Mouse (Mus musculus): Measurements from ENCODE around the gene Slc29a1. TPM values are rescaled to one million over a fixed set of nuclear protein-coding genes. Genes with fewer than 3 reads are reported as not detected.

Gene Slc29a1
- total RNA-seq, 1 experiment: 321 TPM

- Histone ChIP-seq H3K27ac (ENCODE audit: insufficient read depth, low read depth, low read length, poor library complexity, severe bottlenecking) (peak overlapping the region; percentile 83), H3K4me1 (ENCODE audit: control insufficient read depth in 2 of 2, insufficient read depth in 2 of 2, low read length in 2 of 2, poor library complexity in 1 of 2) (peaks cover 7 to 15% of the 10 kb centered on the region in 2 experiments)
- no peak for DNase-seq (ENCODE audit: low read depth, low spot score)
Observed at GRCm38 (mm10) chr17:45600267-45600666, 861 bp upstream of the Slc29a1 start.

GRCm38 (mm10) chr17:45598891-45599290 is 515 bp downstream of the Slc29a1 start:
- H3K4me3 ChIP-seq (ENCODE audit: insufficient read depth in 1 of 2, low read depth in 1 of 2, low read length in 2 of 2, poor library complexity in 1 of 2, severe bottlenecking in 1 of 2): peak overlapping the region; percentile 62 to 72
- 0 out of 2 replicates have a peak, but pooled peaks cover 5% of the 10 kb centered on the region for H3K36me3 ChIP-seq (ENCODE audit: control insufficient read depth, insufficient read depth, low read length, poor library complexity, severe bottlenecking)
- no peak overlapping the region; the same call in 1 of the 2 replicates for H3K27ac ChIP-seq (ENCODE audit: insufficient read depth, low read depth, low read length, poor library complexity, severe bottlenecking)
- in situ Hi-C loops (cut with MboI; ENCODE audit: low sequenced_read_pairs in 2 of 2, unreplicated experiment in 2 of 2): no loop called here
- H3K9ac ChIP-seq (ENCODE audit: insufficient read depth, low read depth, low read length, poor library complexity, severe bottlenecking): peak overlapping the region; percentile 79; the same call in 1 of the 2 replicates
- TF ChIP-seq CHD2 (IDR thresholded peaks at IDR 0.05; ENCODE audit: low read depth, low read length): no peak
- no peak for TF ChIP-seq MAFK (IDR thresholded peaks at IDR 0.05; ENCODE audit: insufficient read depth, low read depth, low read length)
- TF ChIP-seq HCFC1 (IDR thresholded peaks at IDR 0.05; ENCODE audit: borderline replicate concordance, insufficient read depth, low read length): no peak
- no peak for TF ChIP-seq ZNF384 (IDR thresholded peaks at IDR 0.05; ENCODE audit: low read depth, low read length)
- no peaks in the 10 kb centered on the region for H3K9me3 ChIP-seq (ENCODE audit: control insufficient read depth, insufficient read depth, low read depth, low read length)
- no peak for DNase-seq (ENCODE audit: low read depth, low spot score)
- H3K4me1 ChIP-seq (ENCODE audit: control insufficient read depth in 2 of 2, insufficient read depth in 2 of 2, low read length in 2 of 2, poor library complexity in 1 of 2): peaks cover 7 to 15% of the 10 kb centered on the region in 2 experiments

More at GRCm38 (mm10) chr17:45600267-45600666, 861 bp upstream of the Slc29a1 start:
- H3K4me3 ChIP-seq (ENCODE audit: insufficient read depth in 1 of 2, low read depth in 1 of 2, low read length in 2 of 2, poor library complexity in 1 of 2, severe bottlenecking in 1 of 2): peak overlapping the region; percentile 62 to 72
- no peaks in the 10 kb centered on the region for H3K9me3 ChIP-seq (ENCODE audit: control insufficient read depth, insufficient read depth, low read depth, low read length)
- in situ Hi-C loops (cut with MboI; ENCODE audit: low sequenced_read_pairs in 2 of 2, unreplicated experiment in 2 of 2): no loop called here
- 0 out of 2 replicates have a peak, but pooled peaks cover 5% of the 10 kb centered on the region for H3K36me3 ChIP-seq (ENCODE audit: control insufficient read depth, insufficient read depth, low read length, poor library complexity, severe bottlenecking)
- TF ChIP-seq CHD2 (IDR thresholded peaks at IDR 0.05; ENCODE audit: low read depth, low read length): no peak
- no peak for TF ChIP-seq MAFK (IDR thresholded peaks at IDR 0.05; ENCODE audit: insufficient read depth, low read depth, low read length)
- no peak for TF ChIP-seq ZNF384 (IDR thresholded peaks at IDR 0.05; ENCODE audit: low read depth, low read length)
- TF ChIP-seq ZC3H11A (IDR thresholded peaks at IDR 0.05; ENCODE audit: borderline replicate concordance, low read depth, low read length): no peak
- no peak for TF ChIP-seq HCFC1 (IDR thresholded peaks at IDR 0.05; ENCODE audit: borderline replicate concordance, insufficient read depth, low read length)
- peak overlapping the region; percentile 79 for H3K9ac ChIP-seq (ENCODE audit: insufficient read depth, low read depth, low read length, poor library complexity, severe bottlenecking)

- H3K4me3 ChIP-seq (ENCODE audit: insufficient read depth in 1 of 2, low read depth in 1 of 2, low read length in 2 of 2, poor library complexity in 1 of 2, severe bottlenecking in 1 of 2): peak overlapping the region in 1 of 2 experiments; percentile 62; a peak in 2 of 4 replicates
- in situ Hi-C loops (cut with MboI; ENCODE audit: low sequenced_read_pairs in 2 of 2, unreplicated experiment in 2 of 2): no loop called here
- 0 out of 2 replicates have a peak, but pooled peaks cover 5% of the 10 kb centered on the region for H3K36me3 ChIP-seq (ENCODE audit: control insufficient read depth, insufficient read depth, low read length, poor library complexity, severe bottlenecking)
- H3K9me3 ChIP-seq (ENCODE audit: control insufficient read depth, insufficient read depth, low read depth, low read length): no peaks in the 10 kb centered on the region
- DNase-seq (ENCODE audit: low read depth, low spot score): no peak
- TF ChIP-seq ZNF384 (IDR thresholded peaks at IDR 0.05; ENCODE audit: low read depth, low read length) (no peak), MAFK (IDR thresholded peaks at IDR 0.05; ENCODE audit: insufficient read depth, low read depth, low read length) (no peak), CHD2 (IDR thresholded peaks at IDR 0.05; ENCODE audit: low read depth, low read length) (no peak), ZC3H11A (IDR thresholded peaks at IDR 0.05; ENCODE audit: borderline replicate concordance, low read depth, low read length) (no peak), HCFC1 (IDR thresholded peaks at IDR 0.05; ENCODE audit: borderline replicate concordance, insufficient read depth, low read length) (no peak)
- H3K27ac ChIP-seq (ENCODE audit: insufficient read depth, low read depth, low read length, poor library complexity, severe bottlenecking): no peak overlapping the region; the same call in 1 of the 2 replicates
- H3K4me1 ChIP-seq (ENCODE audit: control insufficient read depth in 2 of 2, insufficient read depth in 2 of 2, low read length in 2 of 2, poor library complexity in 1 of 2): peaks cover 7 to 12% of the 10 kb centered on the region in 2 experiments
- no peak overlapping the region; the same call in 1 of the 2 replicates for H3K9ac ChIP-seq (ENCODE audit: insufficient read depth, low read depth, low read length, poor library complexity, severe bottlenecking)
Observed at GRCm38 (mm10) chr17:45598376-45598775, 1.0 kb downstream of the Slc29a1 start.

GRCm38 (mm10) chr17:45597787-45598186 is 1.6 kb downstream of the Slc29a1 start:
- Histone ChIP-seq H3K27ac (ENCODE audit: insufficient read depth, low read depth, low read length, poor library complexity, severe bottlenecking) (no peak overlapping the region), H3K36me3 (ENCODE audit: control insufficient read depth, insufficient read depth, low read length, poor library complexity, severe bottlenecking) (peaks cover 8% of the 10 kb centered on the region; the same call in 1 of the 2 replicates), H3K9me3 (ENCODE audit: control insufficient read depth, insufficient read depth, low read depth, low read length) (no peaks in the 10 kb centered on the region), H3K4me1 (ENCODE audit: control insufficient read depth in 2 of 2, insufficient read depth in 2 of 2, low read length in 2 of 2, poor library complexity in 1 of 2) (peaks cover 8 to 13% of the 10 kb centered on the region in 2 experiments), H3K4me3 (ENCODE audit: insufficient read depth in 1 of 2, low read depth in 1 of 2, low read length in 2 of 2, poor library complexity in 1 of 2, severe bottlenecking in 1 of 2) (no peak overlapping the region), H3K9ac (ENCODE audit: insufficient read depth, low read depth, low read length, poor library complexity, severe bottlenecking) (no peak overlapping the region)
- DNase-seq (ENCODE audit: low read depth, low spot score): no peak
- in situ Hi-C loops (cut with MboI; ENCODE audit: low sequenced_read_pairs in 2 of 2, unreplicated experiment in 2 of 2): no loop called here
- no peak for TF ChIP-seq CHD2 (IDR thresholded peaks at IDR 0.05; ENCODE audit: low read depth, low read length)
- no peak for TF ChIP-seq HCFC1 (IDR thresholded peaks at IDR 0.05; ENCODE audit: borderline replicate concordance, insufficient read depth, low read length)
- no peak for TF ChIP-seq ZC3H11A (IDR thresholded peaks at IDR 0.05; ENCODE audit: borderline replicate concordance, low read depth, low read length)
- no peak for TF ChIP-seq ZNF384 (IDR thresholded peaks at IDR 0.05; ENCODE audit: low read depth, low read length)
- no peak for TF ChIP-seq MAFK (IDR thresholded peaks at IDR 0.05; ENCODE audit: insufficient read depth, low read depth, low read length)

All from ES-E14 (cell line).